Mouse (Mus musculus): ENCODE measurements around the gene BC049352. TPM values are rescaled to one million over a fixed set of nuclear protein-coding genes. Genes with fewer than 3 reads are reported as not detected.
A peak's percentile ranks its signal among the peaks of the same experiment; 100 is the strongest.

Gene BC049352
- total and polyA plus RNA-seq, 3 experiments: 0.23 TPM; not detected in 2

DNA sequence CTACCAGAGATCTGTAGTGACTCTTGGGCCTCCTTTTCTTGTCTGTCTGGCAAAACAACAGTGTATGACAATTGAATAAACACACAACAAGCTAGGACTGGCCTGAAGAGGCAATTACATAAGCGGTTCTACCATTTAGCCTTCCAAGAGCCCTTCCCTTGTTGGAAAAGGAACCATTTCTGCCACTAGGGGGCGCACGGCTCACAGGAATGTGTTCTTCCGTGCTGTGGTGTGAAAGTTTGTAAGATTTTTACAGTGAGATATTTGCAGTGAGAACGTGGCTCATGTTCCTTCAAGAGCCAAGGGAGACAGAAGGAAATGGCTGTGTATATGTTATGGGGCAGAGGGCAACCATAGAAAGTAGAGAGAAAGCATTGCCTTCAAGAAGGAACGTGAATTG lies 39.8 kb downstream of the BC049352 start:
- H3K4me1 ChIP-seq (ENCODE audit: control insufficient read depth, insufficient read depth, low read length): no peaks in the 10 kb centered on the region
- peak; percentile 82 to 87 for DNase-seq
- WGBS: 12% methylated on average over 6 of the region's 6 CpGs
- TF ChIP-seq POLR2A (IDR thresholded peaks at IDR 0.05; ENCODE audit: insufficient read depth, low read depth, low read length): no peak
- peak; percentile 82; the same call in 1 of the 2 replicates for TF ChIP-seq EP300 (IDR thresholded peaks at IDR 0.05; ENCODE audit: insufficient read depth, low read depth, low read length)
- TF ChIP-seq CTCF (IDR thresholded peaks at IDR 0.05): peak; percentile 93
- no peak overlapping the region for H3K4me3 ChIP-seq
- H3K9ac ChIP-seq (ENCODE audit: low read depth, low read length): no peak overlapping the region
- H3K27me3 ChIP-seq (ENCODE audit: control insufficient read depth, insufficient read depth, low read length): no peaks in the 10 kb centered on the region
- no peak overlapping the region for H3K27ac ChIP-seq
- H3K79me2 ChIP-seq (replicated peaks; ENCODE audit: control insufficient read depth, insufficient read depth, low read length): no peaks in the 10 kb centered on the region
- H3K36me3 ChIP-seq (ENCODE audit: control insufficient read depth, insufficient read depth, low read length): no peaks in the 10 kb centered on the region
- intact Hi-C loops (cut with DNase I): loop anchor here (1.0 kb wide), 2 partner anchors 79 to 167 kb away; no protein-coding TSS in a partner anchor

DNA sequence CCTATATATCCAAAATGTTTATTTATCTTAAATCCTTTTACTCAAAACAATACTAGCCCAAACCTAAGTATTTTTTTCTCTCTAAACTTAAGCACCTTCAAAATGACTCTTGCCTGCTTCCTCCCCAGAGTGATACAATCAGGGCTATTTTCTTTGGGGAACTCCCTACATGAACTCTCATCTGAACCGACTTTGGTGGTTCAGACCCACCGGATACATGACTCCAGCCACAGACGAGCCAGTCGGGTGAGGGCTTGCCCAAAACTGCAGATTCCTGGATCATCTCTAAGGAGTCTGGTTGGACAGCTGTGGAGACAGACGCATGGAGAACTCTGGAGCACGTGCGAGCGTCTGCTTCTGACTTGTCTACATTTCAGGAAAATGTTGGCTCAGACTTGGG lies 47.6 kb downstream of the BC049352 start:
- no peak overlapping the region for H3K4me3 ChIP-seq
- no peaks in the 10 kb centered on the region for H3K79me2 ChIP-seq (replicated peaks; ENCODE audit: control insufficient read depth, insufficient read depth, low read length)
- TF ChIP-seq CTCF (IDR thresholded peaks at IDR 0.05) (no peak), POLR2A (IDR thresholded peaks at IDR 0.05; ENCODE audit: insufficient read depth, low read depth, low read length) (no peak), EP300 (IDR thresholded peaks at IDR 0.05; ENCODE audit: insufficient read depth, low read depth, low read length) (no peak)
- 64% methylated on average over 8 of the region's 8 CpGs for WGBS
- intact Hi-C loops (cut with DNase I): no loop called here
- no peaks in the 10 kb centered on the region for H3K36me3 ChIP-seq (ENCODE audit: control insufficient read depth, insufficient read depth, low read length)
- H3K4me1 ChIP-seq (ENCODE audit: control insufficient read depth, insufficient read depth, low read length): no peaks in the 10 kb centered on the region
- H3K9ac ChIP-seq (ENCODE audit: low read depth, low read length): no peak overlapping the region
- H3K27ac ChIP-seq: no peak overlapping the region
- no peaks in the 10 kb centered on the region for H3K27me3 ChIP-seq (ENCODE audit: control insufficient read depth, insufficient read depth, low read length)
- no peak for DNase-seq

DNA sequence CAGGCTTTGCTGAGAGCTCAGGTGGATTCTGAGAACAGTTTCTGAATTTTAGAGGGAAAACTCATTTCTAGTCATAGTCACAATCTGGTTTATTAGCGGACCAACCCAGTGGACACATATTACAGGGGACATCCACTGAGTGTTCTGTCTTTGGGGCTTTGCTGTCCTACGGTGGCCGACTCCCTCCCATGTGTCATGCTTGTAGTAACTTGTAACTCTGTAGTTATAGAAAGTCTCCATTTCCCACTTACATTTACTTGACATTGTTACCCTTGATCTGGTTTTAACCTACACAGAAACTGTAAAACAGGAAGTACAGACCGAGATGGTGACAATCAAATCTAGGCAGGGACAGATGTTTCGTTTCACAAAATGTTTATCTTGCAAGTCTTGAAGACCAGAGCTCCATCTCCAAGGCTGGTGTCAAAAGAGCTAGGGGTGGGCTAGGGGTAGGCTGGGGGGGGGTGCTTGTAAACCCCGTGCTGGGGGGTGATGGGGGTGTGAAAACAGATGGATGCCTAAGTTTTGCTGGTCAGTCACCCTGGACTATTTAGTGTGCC lies 53.9 kb downstream of the BC049352 start:
- Histone ChIP-seq H3K27me3 (ENCODE audit: control insufficient read depth, insufficient read depth, low read length) (no peaks in the 10 kb centered on the region), H3K4me3 (no peak overlapping the region), H3K36me3 (ENCODE audit: control insufficient read depth, insufficient read depth, low read length) (no peaks in the 10 kb centered on the region), H3K9ac (ENCODE audit: low read depth, low read length) (no peak overlapping the region), H3K79me2 (replicated peaks; ENCODE audit: control insufficient read depth, insufficient read depth, low read length) (no peaks in the 10 kb centered on the region), H3K4me1 (ENCODE audit: control insufficient read depth, insufficient read depth, low read length) (no peaks in the 10 kb centered on the region), H3K27ac (no peak overlapping the region)
- WGBS: 51% methylated on average over 6 of the region's 6 CpGs
- TF ChIP-seq POLR2A (IDR thresholded peaks at IDR 0.05; ENCODE audit: insufficient read depth, low read depth, low read length) (no peak), EP300 (IDR thresholded peaks at IDR 0.05; ENCODE audit: insufficient read depth, low read depth, low read length) (no peak), CTCF (IDR thresholded peaks at IDR 0.05) (no peak)
- intact Hi-C loops (cut with DNase I): no loop called here
- no peak for DNase-seq

DNA sequence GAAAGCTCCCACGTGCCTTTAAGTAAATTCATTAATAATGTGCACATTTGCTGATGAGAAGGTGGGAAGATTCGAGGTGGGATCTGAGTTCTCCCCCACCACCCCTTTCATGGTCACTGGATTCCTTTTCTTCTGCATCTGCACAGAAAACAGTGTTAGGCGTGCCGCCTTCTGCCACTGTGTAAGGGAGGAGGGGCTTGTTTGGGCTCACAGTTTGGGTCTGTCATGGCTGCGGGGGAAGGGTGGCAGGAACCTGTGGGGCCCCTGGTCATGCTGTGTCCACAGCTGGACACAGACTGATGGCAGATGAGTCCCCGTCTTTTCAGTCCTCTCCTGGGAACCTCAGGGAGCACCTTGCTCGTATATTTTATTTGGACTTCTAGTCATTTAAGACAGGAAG lies 54.9 kb downstream of the BC049352 start:
- TF ChIP-seq POLR2A (IDR thresholded peaks at IDR 0.05; ENCODE audit: insufficient read depth, low read depth, low read length) (no peak), EP300 (IDR thresholded peaks at IDR 0.05; ENCODE audit: insufficient read depth, low read depth, low read length) (no peak), CTCF (IDR thresholded peaks at IDR 0.05) (no peak)

DNA sequence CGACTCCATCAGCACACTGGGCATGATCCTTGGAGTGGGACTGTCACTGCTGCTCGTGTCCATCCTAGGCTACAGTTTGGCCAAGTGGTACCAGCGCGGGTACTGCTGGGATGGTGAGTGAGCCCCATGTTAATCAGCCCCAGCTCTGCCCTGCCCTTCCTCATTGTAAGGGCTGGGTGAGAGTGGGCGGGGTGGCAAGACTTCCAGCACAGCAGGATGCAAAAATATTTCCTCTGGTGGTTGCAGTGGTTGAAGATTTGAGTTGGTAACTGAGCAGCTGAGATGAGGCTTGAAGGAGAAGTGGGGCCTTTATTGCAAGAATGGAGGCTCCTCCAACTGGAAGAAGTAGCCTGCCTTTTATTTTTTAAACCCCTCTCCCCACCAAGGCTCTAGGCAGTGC lies 59.6 kb downstream of the BC049352 start:
- 64% methylated on average over 5 of the region's 5 CpGs for WGBS
- Histone ChIP-seq H3K27ac (no peak overlapping the region), H3K9ac (ENCODE audit: low read depth, low read length) (no peak overlapping the region), H3K79me2 (replicated peaks; ENCODE audit: control insufficient read depth, insufficient read depth, low read length) (no peaks in the 10 kb centered on the region), H3K4me1 (ENCODE audit: control insufficient read depth, insufficient read depth, low read length) (no peaks in the 10 kb centered on the region), H3K4me3 (no peak overlapping the region), H3K36me3 (ENCODE audit: control insufficient read depth, insufficient read depth, low read length) (no peaks in the 10 kb centered on the region), H3K27me3 (ENCODE audit: control insufficient read depth, insufficient read depth, low read length) (no peaks in the 10 kb centered on the region)
- DNase-seq: peak in 1 of 2 experiments; percentile 52
- intact Hi-C loops (cut with DNase I): no loop called here
- TF ChIP-seq CTCF (IDR thresholded peaks at IDR 0.05) (no peak), POLR2A (IDR thresholded peaks at IDR 0.05; ENCODE audit: insufficient read depth, low read depth, low read length) (0 out of 2 replicates have a peak, but pooled peaks have one; percentile 21)

More for the DNA sequence above, 54.9 kb downstream of the BC049352 start:
- no peak overlapping the region for H3K27ac ChIP-seq
- no peak for DNase-seq
- no peaks in the 10 kb centered on the region for H3K27me3 ChIP-seq (ENCODE audit: control insufficient read depth, insufficient read depth, low read length)
- WGBS: 78% methylated on average over 7 of the region's 7 CpGs
- intact Hi-C loops (cut with DNase I): no loop called here
- no peaks in the 10 kb centered on the region for H3K79me2 ChIP-seq (replicated peaks; ENCODE audit: control insufficient read depth, insufficient read depth, low read length)
- H3K4me3 ChIP-seq: no peak overlapping the region
- H3K36me3 ChIP-seq (ENCODE audit: control insufficient read depth, insufficient read depth, low read length): no peaks in the 10 kb centered on the region
- H3K9ac ChIP-seq (ENCODE audit: low read depth, low read length): no peak overlapping the region
- H3K4me1 ChIP-seq (ENCODE audit: control insufficient read depth, insufficient read depth, low read length): no peaks in the 10 kb centered on the region

DNA sequence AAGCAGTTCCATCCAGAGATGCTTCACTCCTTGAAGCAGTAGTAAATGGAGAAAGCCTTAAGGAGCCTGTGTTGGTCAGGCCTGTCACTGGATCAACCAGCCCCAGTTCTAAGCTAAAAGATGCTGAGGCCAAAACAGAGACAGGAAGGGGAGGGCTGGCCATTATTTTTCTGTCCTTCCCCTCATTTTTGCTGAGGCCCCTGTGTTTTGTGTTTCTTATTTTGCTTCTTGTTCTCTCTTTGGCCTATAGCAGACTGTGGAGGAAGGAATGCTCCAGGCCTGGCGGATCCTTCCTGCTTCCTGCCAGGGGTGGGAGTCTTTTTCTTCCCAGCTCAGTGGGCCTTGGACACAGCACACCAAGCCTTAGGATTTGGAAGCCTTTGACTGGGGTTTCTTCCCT lies 63.6 kb downstream of the BC049352 start:
- Histone ChIP-seq H3K79me2 (replicated peaks; ENCODE audit: control insufficient read depth, insufficient read depth, low read length) (no peaks in the 10 kb centered on the region), H3K9ac (ENCODE audit: low read depth, low read length) (no peak overlapping the region), H3K27me3 (ENCODE audit: control insufficient read depth, insufficient read depth, low read length) (no peaks in the 10 kb centered on the region), H3K27ac (peak overlapping the region; percentile 39), H3K4me1 (ENCODE audit: control insufficient read depth, insufficient read depth, low read length) (peaks cover 1% of the 10 kb centered on the region; the same call in 1 of the 2 replicates), H3K36me3 (ENCODE audit: control insufficient read depth, insufficient read depth, low read length) (no peaks in the 10 kb centered on the region), H3K4me3 (no peak overlapping the region)
- WGBS: 43% methylated on average over 1 of the region's 1 CpGs
- intact Hi-C loops (cut with DNase I): no loop called here
- no peak for DNase-seq
- TF ChIP-seq EP300 (IDR thresholded peaks at IDR 0.05; ENCODE audit: insufficient read depth, low read depth, low read length) (no peak), POLR2A (IDR thresholded peaks at IDR 0.05; ENCODE audit: insufficient read depth, low read depth, low read length) (peak; percentile 34; the same call in 1 of the 2 replicates)

Data from heart, adult 2 months (tissue).